Comparison of ENCODE assay signal across 18 mouse cellular contexts in the genomic region with DNA sequence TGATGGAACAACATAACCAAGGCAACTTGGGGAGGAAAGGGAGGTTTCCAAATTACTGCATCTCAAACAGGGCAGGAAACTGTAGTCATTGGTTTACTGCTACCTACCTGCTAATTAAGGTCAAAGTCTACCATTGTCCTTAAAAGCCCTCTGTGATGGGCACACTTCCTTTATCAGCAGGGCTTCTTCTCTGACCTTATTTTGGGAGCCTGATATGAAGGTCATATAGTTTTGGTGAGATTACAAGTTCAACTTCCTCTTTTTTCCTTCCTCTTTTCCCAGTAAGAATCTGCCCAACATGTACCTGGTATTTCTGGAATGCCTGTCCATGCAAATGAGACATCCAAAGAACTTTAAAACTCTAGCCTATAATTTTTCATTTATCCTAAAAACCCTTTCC.
"Had no signal": no experiment of that assay in that cellular context is flagged by ENCODE, and none has a peak within 500 bp of the region (broad histone marks: within the 10 kb centered on the region; RNA-seq: fewer than 3 reads in every experiment).

No protein-coding gene starts in this region.

- H3K9me3 ChIP-seq: liver, embryonic 13.5 days; liver, embryonic 15.5 days; lung, embryonic 15.5 days; midbrain, embryonic 10.5 days; neural tube, embryonic 12.5 days had no signal

- H3K27me3 ChIP-seq: liver, embryonic 13.5 days; liver, embryonic 15.5 days; lung, embryonic 15.5 days; neural tube, embryonic 12.5 days had no signal

- H3K4me1 ChIP-seq: liver, embryonic 13.5 days; liver, embryonic 15.5 days; lung, embryonic 15.5 days; midbrain, embryonic 10.5 days; neural tube, embryonic 12.5 days had no signal

- H3K4me3 ChIP-seq: liver, embryonic 13.5 days; liver, embryonic 15.5 days; lung, embryonic 15.5 days; midbrain, embryonic 10.5 days; myocyte; neural tube, embryonic 12.5 days had no signal

- H3K4me2 ChIP-seq: liver, embryonic 13.5 days; liver, embryonic 15.5 days; lung, embryonic 15.5 days; neural tube, embryonic 12.5 days had no signal

- H3K36me3 ChIP-seq: liver, embryonic 13.5 days; liver, embryonic 15.5 days; lung, embryonic 15.5 days; midbrain, embryonic 10.5 days; neural tube, embryonic 12.5 days had no signal

- H3K27ac ChIP-seq: liver, embryonic 13.5 days; liver, embryonic 15.5 days; lung, embryonic 15.5 days; macrophage; midbrain, embryonic 10.5 days; neural tube, embryonic 12.5 days had no signal

- H3K9ac ChIP-seq: liver, embryonic 13.5 days; liver, embryonic 15.5 days; liver, postnatal 0 days; lung, embryonic 15.5 days; neural tube, embryonic 12.5 days had no signal

- ATAC-seq: liver, postnatal 0 days; lung, postnatal 0 days; midbrain, embryonic 16.5 days had no signal

- DNase-seq: liver, embryonic 13.5 days; liver, postnatal 0 days; lung, adult 2 months; lung, postnatal 14 days; lung, postnatal 36 days; midbrain, embryonic 14.5 days; right cerebral cortex, postnatal 14 days; thymus, adult 18-20 months; thymus, postnatal 14 days; thymus, postnatal 36 days had no signal
